Mouse (Mus musculus) embryonic fibroblast, embryonic 13.5 days (primary cell): ENCODE results near the gene Tnfrsf1b. TPM values are rescaled to one million over a fixed set of nuclear protein-coding genes. Genes with fewer than 3 reads are reported as not detected.

Experiments used
- H3K27ac ChIP-seq: 2 replicates; pipeline ENCODE4 v1.5.1; 2012; ENCODE audit warnings: low read length, control low read depth, inconsistent platforms; ENCODE audit not compliant: insufficient read depth
- H3K4me1 ChIP-seq: 2 replicates; pipeline ENCODE4 v1.6.1; 2011; ENCODE audit warnings: low read length; ENCODE audit not compliant: control insufficient read depth, insufficient read depth
- H3K4me3 ChIP-seq: 2 replicates; pipeline ENCODE4 v1.5.1; 2011; ENCODE audit warnings: mild to moderate bottlenecking, control low read depth, low read length; ENCODE audit not compliant: insufficient read depth
- CTCF ChIP-seq: IDR thresholded peaks from 2 replicates; pipeline ENCODE4 v1.5.1; 2011; ENCODE audit warnings: mild to moderate bottlenecking, control low read depth, low read length, moderate library complexity, borderline replicate concordance; ENCODE audit not compliant: insufficient read depth
- POLR2A ChIP-seq: IDR thresholded peaks from 2 replicates; pipeline ENCODE4 v1.6.1; 2011; ENCODE audit warnings: low read depth, mild to moderate bottlenecking, control low read depth, low read length, moderate library complexity
- polyA plus RNA-seq: library from polyadenylated mRNA; stranded (reverse); fragments of >200 nt; gene quantifications from 2 replicates; pipeline ENCODE4 v1.2.4, GENCODE M21; 2011; ENCODE audit warnings: low read depth; ENCODE audit not compliant: missing spikeins, insufficient read length

Gene Tnfrsf1b
- polyA plus RNA-seq, 1 experiment: 30.2 TPM

GRCm38 (mm10) chr4:145240723-145241231 is 5.9 kb downstream of the Tnfrsf1b start:
- H3K4me1 ChIP-seq: peaks cover 10% of the 10 kb centered on the region; the same call in 1 of the 2 replicates
- TF ChIP-seq POLR2A (no peak), CTCF (no peak)
- no peak overlapping the region for H3K4me3 ChIP-seq
- peak overlapping the region; percentile 83 for H3K27ac ChIP-seq

DNA sequence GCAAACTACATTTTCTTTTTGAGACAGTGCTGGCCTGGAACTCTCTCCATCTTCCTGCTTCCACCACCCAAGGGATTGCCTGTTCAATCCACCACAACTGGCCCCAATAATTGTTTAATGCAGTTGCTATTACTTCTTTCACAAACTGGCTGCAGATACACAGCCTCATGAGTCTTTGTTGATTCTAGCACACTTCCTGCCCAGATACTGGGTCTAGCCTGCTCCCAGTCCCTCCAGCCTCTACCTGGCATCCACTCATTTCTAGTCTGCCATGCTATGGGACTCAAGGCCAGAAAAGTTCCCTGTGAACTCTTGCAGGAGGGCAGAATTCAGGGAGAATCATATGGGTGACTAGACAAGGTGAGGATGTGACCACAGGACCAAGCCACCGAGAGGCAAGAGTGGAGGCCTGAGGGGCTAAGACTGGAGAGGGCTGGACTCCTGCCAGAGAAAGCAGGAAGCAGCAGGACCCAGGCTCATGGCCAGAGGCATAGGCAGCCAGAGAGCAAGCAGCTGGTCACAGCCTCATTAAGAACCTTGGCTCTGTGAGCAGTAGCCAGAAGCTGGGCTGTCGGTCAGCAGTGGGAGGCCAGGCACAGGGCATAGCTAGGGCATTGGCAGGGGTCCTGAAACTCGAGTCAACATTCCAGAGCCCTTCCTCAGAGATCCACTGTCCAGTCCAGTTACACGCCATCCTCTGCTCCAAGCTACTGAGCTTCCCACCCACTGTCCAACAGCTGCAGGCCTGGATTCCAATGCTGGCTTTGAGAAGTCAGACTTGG is 7.4 kb downstream of the Tnfrsf1b start:
- peaks cover 10% of the 10 kb centered on the region; the same call in 1 of the 2 replicates for H3K4me1 ChIP-seq
- TF ChIP-seq CTCF: no peak
- no peak for TF ChIP-seq POLR2A
- H3K27ac ChIP-seq: peak overlapping the region; percentile 83
- H3K4me3 ChIP-seq: no peak overlapping the region

DNA sequence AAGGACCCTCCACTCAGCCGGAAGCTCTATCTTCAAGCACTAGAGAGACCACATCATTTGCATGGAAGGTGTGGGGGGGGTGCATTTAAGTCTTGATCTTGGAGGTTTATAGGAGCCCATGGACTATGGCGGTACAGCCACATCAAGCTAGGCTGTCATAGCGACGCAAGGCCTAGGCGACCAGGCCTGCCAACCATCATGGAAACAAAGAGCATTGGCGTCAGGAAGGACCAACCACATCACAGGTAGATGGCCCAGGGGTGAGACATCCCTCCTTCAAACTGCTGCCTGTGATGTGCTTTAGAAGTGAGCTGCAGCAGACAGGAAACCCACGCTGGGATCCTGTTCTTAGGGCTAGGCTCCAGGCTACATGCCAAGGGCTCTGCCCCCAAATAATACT is 10.6 kb downstream of the Tnfrsf1b start:
- TF ChIP-seq POLR2A (no peak), CTCF (no peak)
- Histone ChIP-seq H3K4me3 (no peak overlapping the region), H3K4me1 (peaks cover 15% of the 10 kb centered on the region; the same call in 1 of the 2 replicates), H3K27ac (no peak overlapping the region)

GRCm38 (mm10) chr4:145233487-145234228 is 13.0 kb downstream of the Tnfrsf1b start:
- H3K27ac ChIP-seq: peak overlapping the region; percentile 45
- no peak overlapping the region for H3K4me3 ChIP-seq
- H3K4me1 ChIP-seq: peaks cover 19% of the 10 kb centered on the region
- TF ChIP-seq POLR2A (no peak), CTCF (no peak)

DNA sequence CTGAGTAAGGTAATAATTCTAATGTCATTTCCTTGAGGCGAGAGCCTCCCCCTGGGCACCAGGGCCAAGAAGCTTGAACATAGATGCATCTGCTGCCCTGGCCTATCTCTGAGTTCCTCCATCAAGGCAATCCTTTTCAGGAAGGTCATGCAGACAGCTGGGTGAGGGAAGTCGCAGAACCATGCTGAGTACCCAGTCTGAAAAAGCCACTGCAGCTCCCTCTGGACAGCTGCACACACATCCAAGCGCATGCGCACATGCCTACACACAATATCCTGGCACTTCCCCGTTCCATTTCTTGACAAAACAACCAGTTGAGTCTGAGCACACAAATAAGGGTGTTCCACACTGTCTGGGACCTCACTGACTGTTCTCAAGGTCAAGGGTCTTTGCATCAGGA is 14.9 kb downstream of the Tnfrsf1b start:
- no peak overlapping the region for H3K4me3 ChIP-seq
- no peak overlapping the region for H3K27ac ChIP-seq
- TF ChIP-seq POLR2A (no peak), CTCF (no peak)
- peaks cover 19% of the 10 kb centered on the region for H3K4me1 ChIP-seq

- Histone ChIP-seq H3K27ac (no peak overlapping the region), H3K4me1 (peaks cover 17% of the 10 kb centered on the region), H3K4me3 (no peak overlapping the region)
- TF ChIP-seq POLR2A: no peak
Measured at GRCm38 (mm10) chr4:145230647-145231046, 16.0 kb downstream of the Tnfrsf1b start.

DNA sequence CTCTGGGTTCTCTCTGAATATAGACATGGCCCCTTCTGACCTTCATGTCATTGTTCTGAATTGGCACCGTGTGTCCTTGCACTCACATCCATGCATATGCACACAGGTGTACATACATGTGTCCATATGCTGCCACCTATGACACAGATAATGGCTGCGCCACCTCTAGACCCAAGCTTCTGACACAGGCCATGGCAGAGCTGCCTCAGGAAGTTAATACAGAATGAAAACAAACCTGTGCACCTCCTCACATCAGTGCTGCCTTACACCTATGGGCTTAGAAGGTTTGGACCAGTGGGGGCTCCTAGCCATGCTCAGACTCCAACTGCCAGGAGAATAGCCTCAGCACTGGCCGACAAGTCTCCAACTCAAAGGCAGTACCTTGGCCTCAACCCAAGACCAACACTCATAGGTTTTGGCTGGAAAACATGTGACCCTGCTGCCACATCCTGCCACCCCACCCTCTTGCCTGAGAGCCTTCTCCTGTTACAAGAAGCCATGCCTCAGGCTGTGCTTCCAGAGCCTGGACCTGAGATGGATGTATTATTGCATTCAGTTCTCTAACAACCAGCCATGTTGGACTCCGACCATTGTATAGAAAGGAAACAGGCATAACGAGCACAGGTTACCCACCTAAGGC is 17.0 kb downstream of the Tnfrsf1b start:
- Histone ChIP-seq H3K27ac (peak overlapping the region; percentile 65), H3K4me3 (no peak overlapping the region), H3K4me1 (peaks cover 17% of the 10 kb centered on the region)
- no peak for TF ChIP-seq CTCF
- no peak for TF ChIP-seq POLR2A

DNA sequence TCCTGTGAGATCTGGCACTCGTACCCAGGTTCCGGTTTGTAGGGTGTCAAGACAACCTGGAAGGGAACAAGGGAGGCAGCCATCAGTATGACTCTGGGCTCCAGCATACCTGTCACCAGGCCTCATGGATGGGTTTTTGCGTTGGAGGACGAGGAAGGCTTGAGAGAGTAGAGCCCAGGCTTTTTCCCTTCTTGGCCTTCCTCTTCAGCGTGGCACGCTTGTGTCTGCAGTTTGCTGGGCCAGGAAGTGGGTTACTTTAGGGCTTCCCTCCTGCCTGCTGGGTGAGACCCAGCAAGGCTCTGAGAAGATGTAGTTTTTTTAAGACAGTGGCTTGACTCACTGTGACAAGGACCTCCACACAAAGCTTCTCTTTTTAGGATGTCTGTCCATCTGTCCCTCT is 17.6 kb downstream of the Tnfrsf1b start:
- Histone ChIP-seq H3K4me3 (no peak overlapping the region), H3K4me1 (peaks cover 17% of the 10 kb centered on the region), H3K27ac (peak overlapping the region; percentile 23; the same call in 1 of the 2 replicates)
- TF ChIP-seq POLR2A: no peak
- no peak for TF ChIP-seq CTCF

DNA sequence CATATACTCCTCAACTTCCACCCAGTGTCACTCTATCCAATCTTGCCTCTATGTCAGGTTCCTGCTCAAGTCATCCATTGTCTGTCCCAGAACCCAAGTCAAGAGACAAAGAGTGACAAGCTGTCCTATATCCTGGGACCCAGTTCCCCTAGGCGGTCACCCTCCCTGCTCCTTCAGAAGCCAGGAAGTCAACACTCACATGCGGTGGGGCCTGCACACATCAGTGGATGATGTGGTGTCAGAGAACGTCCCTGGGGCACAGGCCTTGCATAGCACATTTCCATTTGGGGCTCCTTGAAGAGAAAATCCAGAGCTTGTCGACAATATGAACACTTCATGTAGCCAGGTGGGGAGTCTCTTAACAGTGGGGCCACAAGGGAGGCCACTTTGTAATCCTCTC is 22.1 kb downstream of the Tnfrsf1b start:
- Histone ChIP-seq H3K4me1 (peaks cover 7% of the 10 kb centered on the region), H3K27ac (no peak overlapping the region), H3K4me3 (no peak overlapping the region)
- TF ChIP-seq POLR2A (no peak), CTCF (no peak)
